Mouse (Mus musculus) hindbrain, embryonic 14.5 days (tissue): ENCODE results near the gene Srcin1. TPM values are rescaled to one million over a fixed set of nuclear protein-coding genes. Genes with fewer than 3 reads are reported as not detected.

Source experiments
- ATAC-seq: fragments of 200-750 bp; cut with Nextera tagmentation; 2 replicates; pipeline ENCODE4 v1.8.0; 2017; ENCODE audit warnings: moderate number of reproducible peaks, mild to moderate bottlenecking, moderate TSS enrichment, moderate library complexity; ENCODE audit not compliant: low FRiP score
- DNase-seq: peaks from one replicate; pipeline ENCODE4 v3.0.0-alpha.2; 2015; ENCODE audit warnings: low spot score
- H3K27ac ChIP-seq: fragments of 300-500 bp; sonication (generic); 2 replicates; pipeline ENCODE4 v1.5.1; 2014; ENCODE audit warnings: mild to moderate bottlenecking, moderate library complexity
- H3K27me3 ChIP-seq: fragments of 300-500 bp; sonication (generic); 2 replicates; pipeline ENCODE4 v1.6.1; 2014; ENCODE audit warnings: mild to moderate bottlenecking, low read length, mixed read lengths; ENCODE audit not compliant: control insufficient read depth, insufficient read depth
- H3K36me3 ChIP-seq: fragments of 300-500 bp; sonication (generic); replicated peaks from 2 replicates; pipeline ENCODE4 v1.6.1; 2014; ENCODE audit not compliant: control insufficient read depth, insufficient read depth
- H3K4me1 ChIP-seq: fragments of 300-500 bp; sonication (generic); replicated peaks from 2 replicates; pipeline ENCODE4 v1.6.1; 2014; ENCODE audit warnings: antibody characterized with exemption, low read length, mixed read lengths; ENCODE audit not compliant: control insufficient read depth, insufficient read depth
- H3K4me2 ChIP-seq: fragments of 300-500 bp; sonication (generic); replicated peaks from 2 replicates; pipeline ENCODE4 v1.6.1; 2014; ENCODE audit warnings: mild to moderate bottlenecking, moderate library complexity
- H3K4me3 ChIP-seq: fragments of 300-500 bp; sonication (generic); replicated peaks from 2 replicates; pipeline ENCODE4 v1.5.1; 2014; ENCODE audit warnings: mild to moderate bottlenecking, low read length
- H3K9ac ChIP-seq: fragments of 300-500 bp; sonication (generic); 2 replicates; pipeline ENCODE4 v1.6.1; 2014
- H3K9me3 ChIP-seq: fragments of 300-500 bp; sonication (generic); 2 replicates; pipeline ENCODE4 v1.6.1; 2016; ENCODE audit warnings: low read length; ENCODE audit not compliant: control insufficient read depth
- WGBS: fragments of 180-500 bp; shearing (Covaris S2); extraction: QIAGEN DNeasy Blood & Tissue Kit; methylation state at CpG from one replicate; pipeline ENCODE4 v1.1.7; 2014; 5-methylcytosine and 5-hydroxymethylcytosine counted together
- polyA plus RNA-seq: library from polyadenylated mRNA; unstranded; fragments of >200 nt; fragmentation: Nextera tagmentation; extraction: Ambion mirVana; gene quantifications from 2 replicates; pipeline ENCODE4 v1.2.1, GENCODE M21; 2014

Gene Srcin1
- polyA plus RNA-seq, 1 experiment from 2014 or later = 9.1 TPM

- 82% methylated on average over 4 of the region's 4 CpGs for WGBS
- H3K27ac ChIP-seq = no peak overlapping the region
- H3K36me3 ChIP-seq = no peaks in the 10 kb centered on the region
- DNase-seq (no peak), ATAC-seq (no peak)
- H3K4me1 ChIP-seq = no peaks in the 10 kb centered on the region
- no peak overlapping the region for H3K4me3 ChIP-seq
- H3K9me3 ChIP-seq = no peaks in the 10 kb centered on the region
- H3K9ac ChIP-seq = no peak overlapping the region
- no peaks in the 10 kb centered on the region for H3K27me3 ChIP-seq
- H3K4me2 ChIP-seq = no peak overlapping the region
Observed at GRCm38 (mm10) chr11:97608933-97609332, 32.9 kb upstream of the Srcin1 start.

- no peak overlapping the region for H3K4me3 ChIP-seq
- no peak overlapping the region for H3K27ac ChIP-seq
- H3K4me1 ChIP-seq = no peaks in the 10 kb centered on the region
- H3K9ac ChIP-seq = no peak overlapping the region
- WGBS = 98% methylated on average over 8 of the region's 8 CpGs
- ATAC-seq (no peak), DNase-seq (no peak)
- no peaks in the 10 kb centered on the region for H3K27me3 ChIP-seq
- no peaks in the 10 kb centered on the region for H3K36me3 ChIP-seq
- no peak overlapping the region for H3K4me2 ChIP-seq
- H3K9me3 ChIP-seq = no peaks in the 10 kb centered on the region
Observed at GRCm38 (mm10) chr11:97607056-97607725, 31.2 kb upstream of the Srcin1 start.

GRCm38 (mm10) chr11:97603891-97604290, 27.9 kb upstream of the Srcin1 start:
- Histone ChIP-seq H3K9ac (no peak overlapping the region), H3K4me2 (no peak overlapping the region), H3K4me1 (no peaks in the 10 kb centered on the region), H3K27me3 (no peaks in the 10 kb centered on the region), H3K27ac (no peak overlapping the region), H3K9me3 (no peaks in the 10 kb centered on the region), H3K36me3 (no peaks in the 10 kb centered on the region), H3K4me3 (no peak overlapping the region)
- DNase-seq (no peak), ATAC-seq (no peak)
- WGBS = 82% methylated on average over 10 of the region's 10 CpGs

- ATAC-seq (no peak), DNase-seq (no peak)
- no peak overlapping the region for H3K9ac ChIP-seq
- H3K27me3 ChIP-seq = no peaks in the 10 kb centered on the region
- H3K4me1 ChIP-seq = no peaks in the 10 kb centered on the region
- H3K4me3 ChIP-seq = no peak overlapping the region
- no peaks in the 10 kb centered on the region for H3K9me3 ChIP-seq
- WGBS = 15% methylated on average over 6 of the region's 6 CpGs
- no peaks in the 10 kb centered on the region for H3K36me3 ChIP-seq
- H3K27ac ChIP-seq = no peak overlapping the region
- H3K4me2 ChIP-seq = no peak overlapping the region
Observed at GRCm38 (mm10) chr11:97602223-97602622, 26.2 kb upstream of the Srcin1 start.

GRCm38 (mm10) chr11:97599104-97599503, 23.1 kb upstream of the Srcin1 start:
- H3K36me3 ChIP-seq = no peaks in the 10 kb centered on the region
- 90% methylated on average over 8 of the region's 8 CpGs for WGBS
- DNase-seq (no peak), ATAC-seq (no peak)
- H3K4me2 ChIP-seq = no peak overlapping the region
- no peak overlapping the region for H3K9ac ChIP-seq
- no peak overlapping the region for H3K4me3 ChIP-seq
- H3K9me3 ChIP-seq = no peaks in the 10 kb centered on the region
- H3K27me3 ChIP-seq = no peaks in the 10 kb centered on the region
- H3K4me1 ChIP-seq = no peaks in the 10 kb centered on the region
- H3K27ac ChIP-seq = no peak overlapping the region

GRCm38 (mm10) chr11:97597945-97598691, 22.1 kb upstream of the Srcin1 start:
- Histone ChIP-seq H3K4me2 (no peak overlapping the region), H3K27me3 (no peaks in the 10 kb centered on the region), H3K4me1 (no peaks in the 10 kb centered on the region), H3K9ac (no peak overlapping the region), H3K9me3 (no peaks in the 10 kb centered on the region), H3K36me3 (no peaks in the 10 kb centered on the region), H3K27ac (no peak overlapping the region), H3K4me3 (no peak overlapping the region)
- DNase-seq = no peak
- ATAC-seq = no peak
- WGBS = 84% methylated on average over 10 of the region's 10 CpGs

- no peak overlapping the region for H3K4me2 ChIP-seq
- 60% methylated on average over 6 of the region's 6 CpGs for WGBS
- no peak overlapping the region for H3K4me3 ChIP-seq
- H3K36me3 ChIP-seq = no peaks in the 10 kb centered on the region
- H3K9ac ChIP-seq = no peak overlapping the region
- no peaks in the 10 kb centered on the region for H3K9me3 ChIP-seq
- DNase-seq (no peak), ATAC-seq (no peak)
- H3K4me1 ChIP-seq = 0 out of 2 replicates have a peak, but pooled peaks cover 5% of the 10 kb centered on the region
- H3K27me3 ChIP-seq = no peaks in the 10 kb centered on the region
- H3K27ac ChIP-seq = no peak overlapping the region
Observed at GRCm38 (mm10) chr11:97594136-97594535, 18.1 kb upstream of the Srcin1 start.

GRCm38 (mm10) chr11:97591910-97592309, 15.9 kb upstream of the Srcin1 start:
- Histone ChIP-seq H3K4me3 (no peak overlapping the region), H3K9me3 (no peaks in the 10 kb centered on the region), H3K36me3 (no peaks in the 10 kb centered on the region), H3K4me1 (0 out of 2 replicates have a peak, but pooled peaks cover 5% of the 10 kb centered on the region), H3K27me3 (no peaks in the 10 kb centered on the region), H3K4me2 (no peak overlapping the region), H3K27ac (no peak overlapping the region), H3K9ac (no peak overlapping the region)
- ATAC-seq (no peak), DNase-seq (no peak)
- WGBS = 23% methylated on average over 5 of the region's 5 CpGs

GRCm38 (mm10) chr11:97590227-97590960, 14.4 kb upstream of the Srcin1 start:
- WGBS = 31% methylated on average over 24 of the region's 24 CpGs
- Histone ChIP-seq H3K9ac (no peak overlapping the region), H3K4me1 (0 out of 2 replicates have a peak, but pooled peaks cover 5% of the 10 kb centered on the region), H3K4me2 (no peak overlapping the region), H3K36me3 (no peaks in the 10 kb centered on the region), H3K9me3 (no peaks in the 10 kb centered on the region), H3K27ac (no peak overlapping the region), H3K4me3 (no peak overlapping the region), H3K27me3 (no peaks in the 10 kb centered on the region)
- DNase-seq (no peak), ATAC-seq (no peak)
